Mouse (Mus musculus): ENCODE results near the gene 6820408C15Rik.
"Not testable (repeated sequence)": the region's sequence is repeated elsewhere in the genome, so short reads cannot be mapped to it uniquely, and the experiment has no call there.

6820408C15Rik gene

GRCm38 (mm10) chr2:152412526-152413157 lies 2.7 kb upstream of the 6820408C15Rik start:
- DNase-seq: no peak

- no peak for DNase-seq
Measured at GRCm38 (mm10) chr2:152413158-152413764, 2.1 kb upstream of the 6820408C15Rik start.

GRCm38 (mm10) chr2:152413765-152414584 lies 1.4 kb upstream of the 6820408C15Rik start:
- no peak for DNase-seq

GRCm38 (mm10) chr2:152414591-152415165 lies 709 bp upstream of the 6820408C15Rik start, which contains the start of gene Zcchc3:
Gene Zcchc3, minus strand, starts transcription at chr2:152415027.
- DNase-seq: peak; percentile 85

- no peak for DNase-seq
Measured at GRCm38 (mm10) chr2:152415786-152416185, 399 bp downstream of the 6820408C15Rik start.

GRCm38 (mm10) chr2:152427493-152427892 lies 12.1 kb downstream of the 6820408C15Rik start:
- DNase-seq: no peak

- not testable (repeated sequence) for DNase-seq
Measured at GRCm38 (mm10) chr2:152428481-152428880, 13.1 kb downstream of the 6820408C15Rik start.

- DNase-seq: no peak
Measured at GRCm38 (mm10) chr2:152436405-152436901, 21.1 kb downstream of the 6820408C15Rik start.

GRCm38 (mm10) chr2:152436983-152437860 lies 21.8 kb downstream of the 6820408C15Rik start:
- peak; percentile 73 for DNase-seq

- no peak for DNase-seq
Measured at GRCm38 (mm10) chr2:152438963-152439362, 23.6 kb downstream of the 6820408C15Rik start.

- DNase-seq: no peak
Measured at GRCm38 (mm10) chr2:152439833-152440232, 24.4 kb downstream of the 6820408C15Rik start.

GRCm38 (mm10) chr2:152442322-152442721 lies 26.9 kb downstream of the 6820408C15Rik start:
- no peak for DNase-seq

GRCm38 (mm10) chr2:152443281-152443680 lies 27.9 kb downstream of the 6820408C15Rik start:
- DNase-seq: peak; percentile 29

- no peak for DNase-seq
Measured at GRCm38 (mm10) chr2:152446642-152447041, 31.3 kb downstream of the 6820408C15Rik start.

- no peak for DNase-seq
Measured at GRCm38 (mm10) chr2:152447461-152447860, 32.1 kb downstream of the 6820408C15Rik start.

- peak; percentile 23 for DNase-seq
Measured at GRCm38 (mm10) chr2:152450241-152450640, 34.9 kb downstream of the 6820408C15Rik start.

- DNase-seq: no peak
Measured at GRCm38 (mm10) chr2:152452101-152452781, 36.9 kb downstream of the 6820408C15Rik start.

- DNase-seq: no peak
Measured at GRCm38 (mm10) chr2:152459241-152459640, 43.9 kb downstream of the 6820408C15Rik start.

- no peak for DNase-seq
Measured at GRCm38 (mm10) chr2:152464570-152465150, 49.3 kb downstream of the 6820408C15Rik start, which contains the start of gene Defb23. Gene Defb23, minus strand, starts transcription at chr2:152464620.

- peak; percentile 11 for DNase-seq
Measured at GRCm38 (mm10) chr2:152470973-152471372, 55.6 kb downstream of the 6820408C15Rik start.

GRCm38 (mm10) chr2:152472434-152472833 lies 57.0 kb downstream of the 6820408C15Rik start:
- no peak for DNase-seq
